Mouse (Mus musculus) heart, postnatal 0 days (tissue): ENCODE measurements around the gene Arntl.

ENCODE experiments used
- CTCF ChIP-seq: IDR thresholded peaks from 2 replicates; pipeline ENCODE4 v1.5.1; 2016; ENCODE audit warnings: antibody characterized with exemption, control low read depth, low read depth
- EP300 ChIP-seq: IDR thresholded peaks from 2 replicates; pipeline ENCODE4 v1.6.1; 2016; ENCODE audit warnings: antibody characterized with exemption, low read depth

DNA sequence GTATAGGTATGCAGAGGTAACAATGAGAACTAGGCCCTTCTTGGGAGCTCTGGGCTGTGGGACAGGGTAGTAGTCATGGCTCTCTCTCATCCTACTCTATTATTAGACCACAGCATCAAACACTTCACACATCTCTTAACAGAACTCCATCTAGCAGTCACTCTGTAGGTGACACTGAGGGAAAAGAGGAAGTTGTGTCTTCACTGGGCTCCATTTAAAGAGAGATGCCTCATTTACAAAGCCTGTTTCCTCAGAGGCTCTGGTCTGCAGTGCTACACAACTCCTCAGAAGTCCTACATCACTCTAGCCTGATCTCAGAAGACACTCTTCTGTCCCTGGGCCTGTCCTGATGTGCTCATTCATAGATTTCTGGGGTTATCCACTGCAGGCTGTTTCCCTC, 61.8 kb downstream of the Arntl start:
- TF ChIP-seq CTCF (no peak), EP300 (no peak)
